Mouse (Mus musculus) gastrocnemius, postnatal 14 days (tissue): ENCODE data around the gene Fam208a. TPM values are rescaled to one million over a fixed set of nuclear protein-coding genes. Genes with fewer than 3 reads are reported as not detected.
A peak's percentile ranks its signal among the peaks of the same experiment; 100 is the strongest.

Experiments used
- DNase-seq: peaks from one replicate; pipeline ENCODE4 v3.0.0; 2021; ENCODE audit warnings: mixed read lengths
- intact Hi-C: fragments of 180-260 bp; cut with DNase I; formaldehyde crosslinking; loops from one replicate; pipeline ENCODE4 v1.15.1; 2025; ENCODE audit warnings: low total_unique reads
- long read RNA-seq, 2 experiments: library from polyadenylated mRNA; stranded (forward); transcript quantifications; one replicate each; pipeline ENCODE4 v2.0.0; 2021
- total RNA-seq, 2 experiments: library from RNA; stranded (reverse); gene quantifications; 2 replicates each; pipeline ENCODE4 v1.2.3; 2021

Fam208a gene
- 1 to 10 TPM; 6.8 to 7.2 TPM for total RNA-seq
- long read RNA-seq, experiment 1, partial matches to known transcripts = 0 of 3 reads
- long read RNA-seq, experiment 1, other reads (novel, unspliced or antisense) = 3 of 3 reads
- long read RNA-seq, experiment 2, partial matches to known transcripts = 0 of 1 reads
- long read RNA-seq, experiment 2, other reads (novel, unspliced or antisense) = 1 of 1 reads

DNA sequence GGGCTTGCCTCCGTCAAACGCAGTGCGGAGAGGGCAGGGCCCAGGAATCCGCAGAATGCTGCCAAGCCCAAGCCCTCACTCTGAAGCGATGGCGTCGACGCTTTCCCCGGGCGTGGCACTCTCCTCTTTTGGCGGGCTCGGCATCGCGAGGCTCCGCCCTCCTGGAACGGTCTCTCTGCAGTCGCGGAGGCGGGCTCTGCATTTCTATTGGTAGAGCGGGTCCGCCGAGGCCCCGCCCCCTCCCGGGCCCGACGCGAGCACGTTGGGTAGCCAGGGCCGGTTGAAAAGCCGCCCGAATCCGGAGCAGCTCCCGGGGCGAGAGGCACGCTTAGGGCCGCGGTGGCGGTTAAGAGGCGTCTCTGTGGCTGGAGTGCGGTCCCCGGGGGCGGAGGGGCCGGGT lies at the start of gene Fam208a:
Gene Fam208a, plus strand, starts transcription at position 262 of the 400 bp plus-strand sequence.
- intact Hi-C loops = loop anchor here (10.0 kb wide), 1 partner anchor 94 kb away; no protein-coding TSS in a partner anchor
- DNase-seq = peak; percentile 95

DNA sequence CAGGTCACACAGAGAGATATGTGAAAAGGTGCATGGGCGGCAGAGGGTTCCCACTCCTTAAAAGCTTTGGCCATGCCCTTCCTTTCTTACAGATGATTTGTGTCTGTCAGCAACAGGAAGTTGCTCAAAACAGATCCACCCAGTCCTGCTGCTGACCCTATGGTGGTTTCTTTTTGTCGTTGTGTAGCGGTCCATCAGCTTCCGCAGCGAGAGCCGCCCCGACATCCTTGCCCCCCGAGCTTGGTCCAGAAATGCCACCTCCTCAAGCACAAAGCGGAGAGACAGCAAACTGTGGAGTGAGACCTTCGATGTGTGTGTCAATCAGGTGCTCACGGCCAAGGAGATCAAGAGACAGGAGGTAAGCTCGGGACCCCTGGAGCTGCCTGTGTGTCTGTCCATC lies 49.2 kb upstream of the Fam208a start:
- intact Hi-C loops = no loop called here
- DNase-seq = no peak

DNA sequence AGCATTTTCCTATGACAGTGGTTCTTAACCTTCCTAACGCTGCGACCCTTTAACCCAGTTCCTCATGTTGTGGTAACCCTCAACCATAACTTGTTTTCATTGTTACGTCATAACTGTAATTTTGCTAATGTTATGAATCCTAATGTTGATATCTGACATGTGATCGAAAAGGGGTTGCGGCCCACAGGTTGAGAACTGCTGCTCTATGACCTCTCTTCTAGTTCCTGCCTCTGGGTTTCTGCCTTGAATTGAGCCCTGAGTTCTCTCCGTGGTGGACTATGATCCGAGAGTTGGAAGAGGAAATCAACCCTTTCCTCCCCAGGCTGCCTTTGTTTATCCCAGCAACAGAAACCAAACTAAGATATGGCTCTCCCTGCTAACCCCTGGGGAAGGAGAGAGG lies 47.2 kb upstream of the Fam208a start:
- DNase-seq = no peak
- intact Hi-C loops = loop anchor here (10.0 kb wide), 1 partner anchor 57 kb away; no protein-coding TSS in a partner anchor

DNA sequence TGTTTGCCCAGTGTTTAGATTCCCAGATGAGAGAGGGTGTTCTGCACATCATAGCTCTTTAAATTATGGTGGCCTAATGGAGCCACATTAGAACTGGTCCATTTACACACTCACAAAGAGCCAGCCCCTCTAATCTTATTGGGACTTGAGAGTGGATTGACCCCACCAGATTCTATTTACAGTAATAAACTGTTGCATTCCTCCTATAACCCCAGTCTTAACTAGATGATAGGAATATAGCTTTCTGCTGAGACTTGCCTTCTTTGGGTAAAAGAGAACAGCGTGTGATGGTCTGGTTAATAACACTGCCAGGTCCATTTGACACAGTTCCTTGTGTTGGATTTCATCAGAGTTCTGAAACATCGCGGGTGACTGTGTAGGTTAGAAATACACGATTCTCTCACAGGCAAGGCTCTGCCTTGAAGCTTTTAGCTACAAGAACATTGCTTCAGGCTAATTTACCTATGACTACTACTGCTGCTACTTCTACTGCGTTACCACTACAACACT lies 45.3 kb upstream of the Fam208a start:
- intact Hi-C loops = loop anchor here (10.0 kb wide), 1 partner anchor 59 kb away; no protein-coding TSS in a partner anchor
- DNase-seq = no peak

DNA sequence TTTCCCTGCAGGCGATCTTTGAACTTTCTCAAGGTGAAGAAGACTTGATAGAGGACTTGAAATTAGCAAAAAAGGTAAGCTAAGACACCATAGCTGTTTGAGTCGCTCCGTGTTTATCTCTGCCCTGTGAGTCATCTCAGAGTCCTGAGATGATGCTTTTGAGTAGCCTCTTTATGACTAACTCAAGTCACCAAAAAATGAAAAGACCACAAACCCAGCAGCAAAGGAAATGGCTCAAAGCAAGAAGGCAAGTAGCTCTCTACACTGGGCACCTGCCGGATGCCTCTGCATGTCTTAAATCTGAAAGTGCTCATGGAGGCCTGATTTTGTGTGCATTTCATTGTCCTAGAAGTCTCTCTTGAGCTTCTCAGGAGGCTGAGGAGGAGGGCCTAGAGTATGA lies 44.5 kb upstream of the Fam208a start:
- intact Hi-C loops = loop anchor here (10.0 kb wide), 1 partner anchor 59 kb away; no protein-coding TSS in a partner anchor

DNA sequence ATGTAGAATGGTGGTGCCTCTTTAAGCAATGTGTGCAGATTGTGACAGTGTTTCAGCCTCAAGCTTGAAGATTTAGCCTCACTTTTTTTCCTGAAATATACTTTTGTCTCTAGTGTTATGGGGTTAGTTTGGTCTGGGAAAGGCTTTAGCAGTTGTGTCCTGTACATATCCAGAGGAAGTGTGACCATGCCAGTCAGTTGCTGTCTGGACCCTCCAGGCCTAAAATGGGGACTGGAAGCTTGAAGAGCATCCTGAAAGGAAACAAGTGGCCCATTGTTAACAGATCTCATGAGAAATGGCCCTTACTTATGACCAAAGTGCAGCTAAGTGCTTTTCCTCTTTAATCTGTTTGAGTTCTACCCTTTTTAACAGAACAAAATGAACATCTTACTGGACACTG lies 40.0 kb upstream of the Fam208a start:
- no peak for DNase-seq
- intact Hi-C loops = loop anchor here (10.0 kb wide), 1 partner anchor 64 kb away; no protein-coding TSS in a partner anchor

More for the DNA sequence above, 44.5 kb upstream of the Fam208a start:
- no peak for DNase-seq

DNA sequence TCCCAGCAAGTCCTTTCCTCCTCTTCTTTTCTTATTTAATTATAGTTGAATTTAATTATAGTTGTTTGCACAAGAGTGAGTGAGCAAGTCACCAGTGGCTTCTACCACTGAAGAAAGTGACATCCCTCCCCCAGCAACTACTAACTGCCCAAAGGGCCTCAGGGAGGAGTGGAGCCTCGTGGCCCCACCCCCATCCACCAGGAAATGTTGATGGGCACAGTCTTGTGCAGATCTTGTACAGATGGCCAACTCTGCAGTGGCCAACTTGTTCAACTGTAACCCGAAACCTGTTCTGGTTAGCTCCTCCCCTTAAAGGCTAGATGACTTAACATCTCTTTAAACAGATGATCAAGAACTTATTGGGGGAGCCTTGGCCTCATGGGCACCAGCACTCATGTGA lies 38.9 kb upstream of the Fam208a start:
- intact Hi-C loops = loop anchor here (10.0 kb wide), 1 partner anchor 65 kb away; no protein-coding TSS in a partner anchor
- DNase-seq = no peak

DNA sequence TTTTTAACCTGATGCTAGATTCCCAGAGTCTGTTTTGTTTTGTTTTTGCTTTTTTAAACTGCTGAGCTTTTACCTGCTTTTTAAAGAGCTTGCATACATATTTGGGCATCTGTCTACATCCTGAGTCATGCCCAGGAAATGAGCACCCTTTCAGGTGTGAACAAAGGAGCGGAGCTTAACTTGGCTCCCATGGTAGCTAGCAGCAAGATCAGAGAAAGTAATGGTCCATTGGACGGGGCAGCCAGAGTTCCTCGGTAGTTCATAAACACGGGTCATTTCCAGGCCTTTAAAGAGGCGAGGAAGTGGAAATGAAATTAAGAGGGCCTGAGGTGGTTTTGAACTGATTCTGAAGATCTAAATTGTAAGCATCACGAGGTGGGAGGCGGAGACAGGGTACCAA lies 38.0 kb upstream of the Fam208a start:
- intact Hi-C loops = no loop called here
- DNase-seq = no peak

DNA sequence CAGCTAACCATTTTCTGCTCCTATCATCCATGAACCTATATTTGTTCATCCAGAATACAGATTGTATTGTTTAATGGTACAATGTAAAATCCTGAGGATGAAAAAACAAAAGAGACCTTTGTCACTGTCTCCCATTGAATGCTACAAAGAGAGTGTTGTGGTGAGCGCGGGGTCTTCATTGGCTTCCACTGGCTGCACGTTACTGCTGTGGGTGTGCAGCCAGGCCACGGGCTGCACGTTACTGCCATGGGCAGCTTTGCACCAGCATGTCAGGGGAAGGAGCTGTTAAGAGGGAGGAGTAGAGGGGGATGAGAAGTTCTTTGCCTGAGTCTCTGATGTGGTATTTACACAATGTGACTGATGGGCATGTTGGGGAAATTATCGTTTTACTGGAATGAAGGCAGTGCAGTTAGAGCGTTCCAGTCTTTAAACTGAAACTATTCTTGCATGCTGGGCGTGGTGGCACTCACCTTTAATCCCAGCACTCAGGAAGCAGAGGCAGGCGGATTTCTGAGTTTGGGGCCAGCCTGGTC lies 36.8 kb upstream of the Fam208a start:
- DNase-seq = no peak
- intact Hi-C loops = no loop called here

DNA sequence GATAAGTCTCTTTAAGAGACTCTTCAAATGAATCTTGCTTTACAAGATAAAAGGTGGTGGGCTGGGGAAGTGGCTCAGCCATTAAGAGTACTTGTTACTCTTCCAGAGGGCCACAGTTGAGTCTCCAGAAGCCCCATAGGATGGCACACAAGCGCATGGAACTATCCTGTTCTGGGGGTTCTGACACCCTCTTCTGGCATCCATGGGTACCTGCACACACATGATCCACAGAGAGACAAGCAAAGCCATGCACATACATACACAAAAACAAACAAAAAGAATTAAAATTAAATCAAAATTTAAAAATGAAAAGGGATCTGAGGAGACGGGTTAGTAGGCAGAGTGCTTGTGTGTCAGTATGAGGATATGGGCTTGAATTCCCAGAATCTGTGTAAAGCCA lies 36.0 kb upstream of the Fam208a start:
- no peak for DNase-seq
- intact Hi-C loops = no loop called here

DNA sequence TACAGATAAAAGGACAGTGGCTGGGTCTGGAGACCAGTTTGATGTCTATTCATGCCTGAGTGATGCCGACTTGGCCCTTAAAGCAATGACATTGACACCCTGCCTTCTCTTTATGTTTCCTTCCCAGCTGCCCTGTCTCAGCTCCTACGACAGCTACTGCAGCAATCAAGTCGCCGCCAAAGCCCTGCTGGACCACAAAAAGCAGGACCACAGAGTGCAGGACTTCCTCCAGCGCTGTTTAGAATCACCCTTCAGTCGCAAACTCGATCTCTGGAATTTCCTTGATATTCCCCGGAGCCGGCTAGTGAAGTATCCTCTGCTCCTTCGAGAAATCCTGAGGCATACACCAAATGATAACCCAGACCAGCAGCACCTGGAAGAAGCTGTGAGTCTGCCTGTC lies 34.8 kb upstream of the Fam208a start:
- DNase-seq = no peak
- intact Hi-C loops = no loop called here

DNA sequence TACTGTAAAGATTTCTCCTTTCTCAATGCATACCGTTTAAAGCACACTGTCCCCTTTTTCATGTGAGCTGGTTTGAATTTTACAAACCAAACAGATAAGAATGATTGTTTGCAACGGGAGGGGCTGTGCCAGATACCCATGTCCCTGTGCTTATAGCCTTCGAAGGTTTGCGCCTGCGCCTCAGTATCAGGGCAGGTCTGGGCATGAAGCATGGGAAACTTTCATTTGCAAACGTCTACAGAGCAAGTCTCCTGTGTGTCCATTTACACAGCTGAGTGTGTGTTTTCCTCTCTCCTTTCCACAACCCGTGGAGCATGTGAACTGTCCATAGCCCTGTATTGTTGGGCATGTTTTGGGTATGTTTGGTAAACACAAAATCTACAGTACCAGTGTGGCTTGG lies 32.2 kb upstream of the Fam208a start:
- intact Hi-C loops = no loop called here
- DNase-seq = no peak

DNA sequence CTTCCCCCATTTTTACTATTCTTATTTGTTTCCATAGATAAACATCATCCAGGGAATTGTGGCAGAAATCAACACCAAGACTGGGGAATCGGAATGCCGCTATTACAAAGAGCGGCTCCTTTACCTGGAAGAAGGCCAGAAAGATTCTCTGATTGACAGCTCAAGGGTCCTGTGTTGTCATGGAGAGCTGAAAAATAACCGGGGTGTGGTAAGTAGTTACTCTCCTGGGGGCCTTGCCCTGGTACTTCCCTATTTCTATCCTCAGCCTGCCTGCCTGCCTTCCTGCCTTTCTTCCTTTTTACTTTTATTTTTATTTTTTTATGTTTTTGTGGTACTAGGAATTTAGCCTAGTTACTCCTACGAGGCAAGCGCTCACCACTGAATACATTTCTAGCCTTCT lies 31.1 kb upstream of the Fam208a start:
- DNase-seq = no peak

DNA sequence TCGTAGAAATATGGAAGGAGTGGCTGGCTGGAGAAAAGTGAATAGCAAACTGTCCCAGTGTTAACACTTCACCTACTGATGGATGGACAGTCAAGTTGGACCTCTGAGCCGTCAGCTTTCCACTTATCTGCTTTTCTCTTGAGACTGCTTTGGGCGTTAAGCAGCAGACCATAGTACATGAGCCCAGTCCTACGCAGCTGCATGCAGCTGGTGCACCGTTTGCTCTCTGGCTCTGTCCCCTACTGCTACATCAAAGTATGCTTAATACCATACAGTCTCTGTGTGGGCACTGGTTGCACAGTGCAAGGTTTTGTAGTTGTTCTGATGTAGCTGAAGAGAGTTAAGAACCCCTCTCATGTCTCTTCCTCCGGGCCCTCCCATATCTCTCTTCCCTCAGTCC lies 28.1 kb upstream of the Fam208a start:
- intact Hi-C loops = no loop called here

More for the DNA sequence above, 31.1 kb upstream of the Fam208a start:
- intact Hi-C loops = no loop called here

DNA sequence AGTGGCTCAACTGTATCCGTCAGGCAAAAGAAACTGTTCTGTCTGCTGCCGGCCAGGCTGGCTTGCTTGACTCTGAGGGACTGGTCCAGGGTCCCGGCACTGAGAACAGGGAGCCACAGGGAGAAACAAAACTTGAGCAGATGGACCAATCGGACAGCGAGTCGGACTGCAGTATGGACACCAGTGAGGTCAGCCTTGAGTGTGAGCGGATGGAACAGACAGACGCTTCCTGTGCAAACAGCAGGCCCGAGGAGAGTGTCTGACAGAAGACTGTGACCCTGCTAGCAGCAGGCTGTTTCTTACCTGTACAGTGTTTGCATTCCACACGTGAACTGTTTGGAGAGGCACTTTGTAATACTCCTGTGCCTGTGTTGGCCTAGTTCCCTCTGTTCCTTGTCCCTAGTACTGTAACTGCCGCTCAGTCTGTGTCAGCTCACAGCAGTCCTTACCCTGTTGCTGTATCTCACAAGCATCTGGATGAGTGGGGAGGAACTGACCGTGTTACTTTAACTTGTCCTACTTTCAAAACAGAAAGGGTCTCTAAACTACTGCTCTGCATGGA lies 26.8 kb upstream of the Fam208a start:
- intact Hi-C loops = no loop called here
- DNase-seq = no peak

More for the DNA sequence above, 28.1 kb upstream of the Fam208a start:
- no peak for DNase-seq

DNA sequence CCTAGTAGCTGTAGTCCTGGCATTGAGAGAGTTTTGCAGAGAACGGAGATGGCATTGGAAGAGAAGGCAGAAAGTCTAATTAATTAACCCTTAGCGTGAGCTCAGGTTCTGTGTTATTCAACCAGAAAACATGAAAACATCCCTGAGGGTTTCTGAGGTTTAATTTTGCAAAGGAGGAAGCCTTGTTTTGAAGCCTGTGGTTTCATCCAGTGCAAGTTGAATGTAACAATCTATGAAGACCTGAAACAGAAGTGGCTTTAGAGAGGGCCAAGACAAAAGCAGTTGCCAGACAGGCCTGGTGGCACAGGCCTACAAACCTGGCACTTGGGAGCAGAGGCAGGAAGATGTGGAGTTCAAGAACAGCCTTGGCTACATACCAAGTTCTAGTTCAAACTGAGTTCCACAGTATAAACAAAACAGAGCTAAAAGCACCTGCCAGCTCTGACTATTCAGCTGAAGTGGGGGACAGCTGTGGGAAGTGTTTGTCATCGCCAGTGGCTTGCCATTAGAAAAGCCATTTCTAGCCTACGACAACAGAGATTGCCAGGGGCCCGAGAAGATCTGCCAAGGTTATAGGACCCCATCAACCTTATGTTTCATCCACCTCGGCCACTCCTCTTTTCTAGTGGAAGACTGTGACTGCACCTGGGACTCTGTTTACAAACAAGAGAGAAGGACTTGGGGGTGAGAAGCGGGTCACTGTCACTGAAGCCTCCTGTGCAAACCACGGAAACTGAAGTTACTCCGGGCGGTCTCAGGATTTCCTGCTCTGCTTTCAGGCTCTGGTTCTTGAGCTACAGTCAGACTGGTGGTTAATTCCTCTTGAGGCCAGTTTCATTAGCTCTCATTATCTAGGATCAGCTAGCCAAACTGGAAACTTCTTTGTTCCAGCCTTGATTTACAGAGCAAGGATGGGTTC lies 26.0 kb upstream of the Fam208a start:
- DNase-seq = no peak
- intact Hi-C loops = no loop called here

DNA sequence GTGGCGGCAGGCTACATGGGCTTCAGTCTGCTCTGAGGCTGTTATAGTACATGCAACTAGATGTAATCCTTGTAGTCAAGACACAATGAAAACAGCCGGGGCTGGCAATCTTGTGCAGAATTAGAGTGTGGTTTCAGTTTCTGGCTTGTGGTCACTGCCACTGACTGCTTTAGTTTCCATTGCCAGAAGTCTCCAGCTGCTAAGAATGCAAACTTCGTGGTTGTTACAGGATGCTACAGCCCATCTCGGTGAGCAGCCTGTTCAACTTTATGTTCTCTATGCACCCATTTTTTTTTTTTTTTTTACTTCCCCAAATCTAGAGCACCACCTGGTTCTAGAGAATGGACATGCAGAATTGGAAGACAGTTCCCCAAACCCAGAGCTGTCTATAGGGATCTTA lies 23.2 kb upstream of the Fam208a start:
- intact Hi-C loops = no loop called here
- DNase-seq = no peak

DNA sequence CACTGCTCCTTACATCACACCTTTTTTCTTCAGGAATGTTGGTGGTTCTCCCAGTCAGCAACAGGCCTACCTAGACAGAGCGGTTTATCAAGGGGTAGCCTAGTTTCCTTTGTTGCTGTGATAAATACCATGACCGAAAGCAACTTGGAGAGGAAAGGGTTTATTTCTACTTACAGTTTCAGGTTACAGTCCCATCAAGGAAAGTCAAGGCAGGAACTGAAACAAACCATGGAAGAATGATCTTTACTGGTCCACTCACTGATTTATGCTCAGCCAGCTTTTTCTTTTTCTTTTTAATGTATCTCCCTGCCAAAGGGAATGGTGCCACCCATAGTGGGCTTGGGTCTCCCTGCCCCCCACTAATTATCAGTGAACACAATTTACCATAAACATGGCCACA lies 22.7 kb upstream of the Fam208a start:
- DNase-seq = no peak
- intact Hi-C loops = no loop called here

DNA sequence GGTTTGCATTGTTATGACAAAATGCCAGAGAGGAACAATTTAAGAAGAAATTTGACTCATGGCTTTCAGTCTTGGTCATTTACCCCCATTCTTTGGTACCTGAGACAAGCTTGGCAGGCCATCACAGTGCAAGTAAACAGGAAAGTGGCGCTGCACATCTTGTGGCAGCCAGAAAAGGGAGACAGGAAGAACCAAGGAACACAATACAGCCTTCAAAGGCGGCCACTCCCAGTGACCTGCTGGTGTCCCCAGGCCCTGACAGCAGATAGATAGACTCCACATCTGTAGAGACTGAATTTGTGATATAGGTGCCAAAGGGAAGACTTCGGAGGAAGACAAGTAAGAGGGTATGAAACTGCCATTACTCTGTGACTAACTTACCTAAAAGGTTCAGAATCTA lies 20.4 kb upstream of the Fam208a start:
- intact Hi-C loops = no loop called here
- no peak for DNase-seq

DNA sequence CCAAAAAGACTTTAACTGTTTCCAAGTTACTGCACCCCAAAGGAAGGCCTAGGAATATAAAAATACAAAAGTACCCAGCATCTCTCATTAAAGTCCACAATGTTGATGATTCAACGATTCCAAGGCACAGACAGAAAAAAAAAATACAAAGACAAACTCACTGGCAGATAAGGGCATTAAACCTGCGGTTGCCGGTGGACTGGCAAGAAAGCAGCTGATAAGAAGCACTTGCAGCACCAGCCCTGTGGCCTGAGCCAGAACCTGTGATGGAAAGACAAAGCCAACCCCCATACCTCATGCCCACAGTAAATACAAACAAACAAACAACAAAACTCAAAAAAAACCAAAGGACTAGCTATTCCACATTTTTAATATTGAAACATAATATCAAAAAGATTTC lies 19.0 kb upstream of the Fam208a start:
- intact Hi-C loops = loop anchor here (10.0 kb wide), 1 partner anchor 305 kb away; no protein-coding TSS in a partner anchor
- no peak for DNase-seq
